Mouse (Mus musculus) hindlimb bud, embryonic 11.5 days (tissue): ENCODE measurements around the gene 1700017D01Rik.

Experiments used
- DNase-seq: peaks from one replicate; pipeline ENCODE4 v3.0.0-alpha.2; 2012; ENCODE audit warnings: low read depth, low spot score; ENCODE audit errors: extremely low spot score

The 1700017D01Rik gene

GRCm38 (mm10) chr19:11048503-11048902 lies 82.2 kb downstream of the 1700017D01Rik start:
- no peak for DNase-seq

- no peak for DNase-seq
Observed at GRCm38 (mm10) chr19:11048009-11048408, 82.7 kb downstream of the 1700017D01Rik start.
